Mouse (Mus musculus) hindbrain, embryonic 16.5 days (tissue): ENCODE data around the gene Sec16a. TPM values are rescaled to one million over a fixed set of nuclear protein-coding genes. Genes with fewer than 3 reads are reported as not detected.
"Not testable (repeated sequence)": the region's sequence is repeated elsewhere in the genome, so short reads cannot be mapped to it uniquely, and the experiment has no call there.

ENCODE experiments used
- ATAC-seq: fragments of 200-750 bp; cut with Nextera tagmentation; 2 replicates; pipeline ENCODE4 v1.8.0; 2017; ENCODE audit warnings: moderate TSS enrichment, moderate library complexity
- H3K27ac ChIP-seq: fragments of 300-500 bp; sonication (generic); 2 replicates; pipeline ENCODE4 v1.5.1; 2014; ENCODE audit warnings: low read depth, mild to moderate bottlenecking, control low read depth, low read length, moderate library complexity
- H3K27me3 ChIP-seq: fragments of 300-500 bp; sonication (generic); replicated peaks from 2 replicates; pipeline ENCODE4 v1.6.1; 2014; ENCODE audit warnings: low read length; ENCODE audit not compliant: control insufficient read depth, insufficient read depth
- H3K36me3 ChIP-seq: fragments of 300-500 bp; sonication (generic); 2 replicates; pipeline ENCODE4 v1.6.1; 2014; ENCODE audit warnings: mild to moderate bottlenecking, low read length, moderate library complexity, mixed read lengths; ENCODE audit not compliant: control insufficient read depth, insufficient read depth
- H3K4me1 ChIP-seq: fragments of 300-500 bp; sonication (generic); 2 replicates; pipeline ENCODE4 v1.6.1; 2014; ENCODE audit warnings: low read depth, low read length; ENCODE audit not compliant: control insufficient read depth, insufficient read depth
- H3K4me2 ChIP-seq: fragments of 300-500 bp; sonication (generic); 2 replicates; pipeline ENCODE4 v1.6.1; 2014; ENCODE audit warnings: mild to moderate bottlenecking, low read length, control low read depth, moderate library complexity
- H3K4me3 ChIP-seq: fragments of 300-500 bp; sonication (generic); 2 replicates; pipeline ENCODE4 v1.5.1; 2014; ENCODE audit warnings: mild to moderate bottlenecking, low read length, control low read depth, moderate library complexity
- H3K9ac ChIP-seq: fragments of 300-500 bp; sonication (generic); 2 replicates; pipeline ENCODE4 v1.6.1; 2014; ENCODE audit warnings: low read depth, mild to moderate bottlenecking, control low read depth, low read length, moderate library complexity
- H3K9me3 ChIP-seq: fragments of 300-500 bp; sonication (generic); 2 replicates; pipeline ENCODE4 v1.6.1; 2014; ENCODE audit warnings: mild to moderate bottlenecking, low read length, moderate library complexity; ENCODE audit not compliant: control insufficient read depth
- WGBS: fragments of 180-500 bp; shearing (Covaris S2); extraction: QIAGEN DNeasy Blood & Tissue Kit; methylation state at CpG from one replicate; pipeline ENCODE4 v1.1.7; 2014; 5-methylcytosine and 5-hydroxymethylcytosine counted together
- polyA plus RNA-seq: library from polyadenylated mRNA; unstranded; fragments of >200 nt; fragmentation: Nextera tagmentation; extraction: Ambion mirVana; gene quantifications from 2 replicates; pipeline ENCODE4 v1.2.1, GENCODE M21; 2015

The Sec16a gene
- polyA plus RNA-seq, 1 experiment from 2014 or later = 15.4 TPM

DNA sequence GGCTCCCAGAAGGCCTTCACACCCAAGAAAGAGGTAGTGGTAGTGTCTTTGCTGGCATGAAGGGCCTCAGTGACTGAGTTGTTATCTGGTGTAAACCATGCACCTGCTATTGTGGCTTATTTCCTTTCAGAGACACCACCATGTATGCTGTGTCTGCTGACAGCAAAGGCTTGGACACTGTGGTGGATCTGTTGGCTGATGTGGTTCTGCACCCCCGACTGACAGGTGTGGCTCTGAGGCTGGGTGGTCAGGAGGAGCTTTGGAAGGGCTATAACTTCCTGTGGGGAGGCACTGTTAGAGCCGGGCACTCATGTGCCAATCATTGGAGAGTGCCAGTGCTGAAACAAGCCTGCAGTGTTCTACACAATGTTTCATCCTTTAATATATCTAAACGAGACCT, 54.1 kb downstream of the Sec16a start:
- peaks cover 64% of the 10 kb centered on the region for H3K36me3 ChIP-seq
- 85% methylated on average over 3 of the region's 3 CpGs for WGBS
- no peaks in the 10 kb centered on the region for H3K9me3 ChIP-seq
- no peaks in the 10 kb centered on the region for H3K27me3 ChIP-seq
- no peak overlapping the region for H3K27ac ChIP-seq
- no peak overlapping the region for H3K4me2 ChIP-seq
- H3K9ac ChIP-seq = no peak overlapping the region
- peaks cover 22% of the 10 kb centered on the region for H3K4me1 ChIP-seq
- no peak overlapping the region for H3K4me3 ChIP-seq
- ATAC-seq = no peak

- Histone ChIP-seq H3K27me3 (no peaks in the 10 kb centered on the region), H3K27ac (peak within 1 kb of the TSS; percentile 81), H3K4me1 (peaks cover 22% of the 10 kb centered on the region), H3K36me3 (peaks cover 63% of the 10 kb centered on the region), H3K4me3 (peak within 1 kb of the TSS; percentile 95), H3K9me3 (no peaks in the 10 kb centered on the region), H3K4me2 (peak within 1 kb of the TSS; percentile 97), H3K9ac (peak within 1 kb of the TSS; percentile 96)
- under 1% methylated on average over 60 of the region's 60 CpGs for WGBS
- peak; percentile 94 for ATAC-seq
Measured at GRCm38 (mm10) chr2:26389154-26389690, 55.8 kb downstream of the Sec16a start, which contains the start of the genes Entr1 and Pmpca. Gene Entr1 (minus strand): TSS chr2:26389316. Gene Pmpca (plus strand): TSS chr2:26389339.

- H3K4me3 ChIP-seq = peak overlapping the region; percentile 95
- peaks cover 62% of the 10 kb centered on the region for H3K36me3 ChIP-seq
- H3K9me3 ChIP-seq = no peaks in the 10 kb centered on the region
- ATAC-seq = peak; percentile 64
- H3K4me1 ChIP-seq = peaks cover 22% of the 10 kb centered on the region
- WGBS = under 1% methylated on average over 37 of the region's 45 CpGs
- peak overlapping the region; percentile 97 for H3K4me2 ChIP-seq
- H3K9ac ChIP-seq = peak overlapping the region; percentile 96
- peak overlapping the region; percentile 81 for H3K27ac ChIP-seq
- no peaks in the 10 kb centered on the region for H3K27me3 ChIP-seq
Measured at GRCm38 (mm10) chr2:26388682-26389153, 56.3 kb downstream of the Sec16a start.

GRCm38 (mm10) chr2:26387713-26388112, 57.3 kb downstream of the Sec16a start:
- no peak overlapping the region for H3K4me3 ChIP-seq
- no peak overlapping the region for H3K9ac ChIP-seq
- peaks cover 58% of the 10 kb centered on the region for H3K36me3 ChIP-seq
- 92% methylated on average over 3 of the region's 3 CpGs for WGBS
- no peak overlapping the region for H3K27ac ChIP-seq
- H3K27me3 ChIP-seq = no peaks in the 10 kb centered on the region
- ATAC-seq = no peak
- no peaks in the 10 kb centered on the region for H3K9me3 ChIP-seq
- H3K4me1 ChIP-seq = peaks cover 22% of the 10 kb centered on the region
- H3K4me2 ChIP-seq = peak overlapping the region; percentile 97

GRCm38 (mm10) chr2:26380871-26381270, 64.1 kb downstream of the Sec16a start:
- Histone ChIP-seq H3K4me2 (peak overlapping the region; percentile 78), H3K36me3 (peaks cover 40% of the 10 kb centered on the region), H3K9ac (peak overlapping the region; percentile 83), H3K4me3 (peak overlapping the region; percentile 84), H3K27ac (0 out of 2 replicates have a peak overlapping the region, but pooled peaks have one; percentile 52)
- not testable (repeated sequence) for H3K4me1 ChIP-seq, ATAC-seq, H3K27me3 ChIP-seq, H3K9me3 ChIP-seq
- 36% methylated on average over 6 of the region's 6 CpGs for WGBS

- Histone ChIP-seq H3K9ac (peak within 1 kb of the TSS; percentile 83), H3K4me1 (peaks cover 7% of the 10 kb centered on the region), H3K27ac (peak within 1 kb of the TSS; percentile 60), H3K27me3 (no peaks in the 10 kb centered on the region), H3K36me3 (peaks cover 38% of the 10 kb centered on the region), H3K4me3 (peak within 1 kb of the TSS; percentile 84), H3K4me2 (peak within 1 kb of the TSS; percentile 78), H3K9me3 (no peaks in the 10 kb centered on the region)
- peak; percentile 98 for ATAC-seq
- 1% methylated on average over 32 of the region's 38 CpGs for WGBS
Measured at GRCm38 (mm10) chr2:26380131-26380771, 64.8 kb downstream of the Sec16a start, which contains the start of gene Snapc4. Gene Snapc4 (minus strand): TSS chr2:26380653.

GRCm38 (mm10) chr2:26372396-26372795, 72.6 kb downstream of the Sec16a start:
- Histone ChIP-seq H3K4me1 (no peaks in the 10 kb centered on the region), H3K36me3 (peaks cover 69% of the 10 kb centered on the region), H3K27me3 (no peaks in the 10 kb centered on the region), H3K4me2 (no peak overlapping the region), H3K9ac (no peak overlapping the region), H3K4me3 (no peak overlapping the region), H3K9me3 (no peaks in the 10 kb centered on the region), H3K27ac (no peak overlapping the region)
- ATAC-seq = no peak
- WGBS = 97% methylated on average over 8 of the region's 8 CpGs

DNA sequence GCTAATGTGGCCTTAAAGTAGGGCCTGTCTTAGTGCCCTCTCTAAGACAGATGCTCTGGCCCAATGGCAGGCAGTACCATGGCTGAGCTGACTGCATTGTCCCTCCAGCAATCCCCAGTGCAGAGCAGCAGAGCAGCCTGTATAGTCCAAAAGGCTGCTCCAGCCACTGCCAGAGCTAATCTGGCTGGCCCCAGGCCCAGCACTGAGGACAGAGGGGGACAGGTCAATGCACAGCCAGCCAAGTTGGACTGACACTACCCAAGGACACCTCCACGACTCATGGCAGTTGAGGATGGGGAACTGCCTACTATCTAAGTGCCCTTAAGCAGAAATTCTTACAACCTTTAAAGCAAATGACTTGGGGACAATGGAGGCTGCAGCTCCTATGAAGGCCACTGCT, 76.4 kb downstream of the Sec16a start:
- H3K9ac ChIP-seq = no peak overlapping the region
- no peak overlapping the region for H3K4me2 ChIP-seq
- H3K27ac ChIP-seq = no peak overlapping the region
- ATAC-seq = no peak
- no peaks in the 10 kb centered on the region for H3K27me3 ChIP-seq
- H3K4me3 ChIP-seq = no peak overlapping the region
- H3K9me3 ChIP-seq = no peaks in the 10 kb centered on the region
- peaks cover 86% of the 10 kb centered on the region for H3K36me3 ChIP-seq
- no peaks in the 10 kb centered on the region for H3K4me1 ChIP-seq
- 89% methylated on average over 1 of the region's 1 CpGs for WGBS

DNA sequence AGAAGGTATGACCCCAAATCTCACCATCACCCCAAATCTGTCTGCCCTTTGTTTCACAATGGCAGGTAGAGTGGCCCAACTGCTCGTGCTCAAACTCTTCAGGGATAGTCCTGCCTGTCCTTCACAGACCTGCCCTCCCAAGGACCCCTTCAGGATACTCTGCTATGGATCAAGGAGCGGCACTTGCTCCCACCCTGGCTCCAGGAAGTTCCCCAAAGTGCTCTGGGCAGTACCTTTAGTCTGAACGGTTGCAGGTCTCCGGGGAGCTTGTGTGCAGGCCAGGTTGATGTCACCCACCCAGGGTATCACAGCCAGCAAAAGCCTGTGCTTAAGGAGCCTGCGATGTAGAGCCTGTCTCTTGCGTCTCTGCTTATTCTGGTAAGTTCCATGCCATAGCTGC, 77.1 kb downstream of the Sec16a start:
- no peak for ATAC-seq
- no peaks in the 10 kb centered on the region for H3K4me1 ChIP-seq
- H3K9ac ChIP-seq = no peak overlapping the region
- whole genome bisulfite sequencing = 92% methylated on average over 6 of the region's 6 CpGs
- H3K27ac ChIP-seq = no peak overlapping the region
- no peaks in the 10 kb centered on the region for H3K27me3 ChIP-seq
- no peaks in the 10 kb centered on the region for H3K9me3 ChIP-seq
- peaks cover 81% of the 10 kb centered on the region for H3K36me3 ChIP-seq
- no peak overlapping the region for H3K4me2 ChIP-seq
- H3K4me3 ChIP-seq = no peak overlapping the region
